Mouse (Mus musculus): ENCODE results near the gene Coa7. TPM values are rescaled to one million over a fixed set of nuclear protein-coding genes. Genes with fewer than 3 reads are reported as not detected.

Gene Coa7
- total and polyA plus RNA-seq, 3 experiments = 11.1 to 40.1 (median 29.5) TPM

DNA sequence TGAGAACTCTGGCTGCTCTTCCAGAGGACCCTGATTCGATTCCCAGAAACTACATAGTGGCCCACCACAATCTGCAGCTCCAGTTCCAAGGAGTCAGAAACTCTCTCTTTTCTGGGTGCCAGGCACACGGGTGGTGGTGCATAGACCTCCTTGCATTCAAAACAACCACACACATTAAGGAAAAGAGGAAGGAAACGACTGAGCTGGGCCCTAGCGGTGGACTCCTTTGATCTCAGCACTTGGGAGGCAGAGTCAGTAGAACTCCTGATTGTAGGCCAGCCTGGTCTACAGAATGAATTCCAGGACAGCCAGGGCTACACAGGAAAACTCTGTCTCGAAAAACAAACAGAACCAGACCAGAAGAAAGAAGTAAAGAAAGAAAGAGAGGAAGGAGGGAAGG lies 4.4 kb upstream of the Coa7 start:
- H3K4me3 ChIP-seq = no peak overlapping the region
- H3K4me1 ChIP-seq (ENCODE audit: control insufficient read depth, insufficient read depth, low read length) = peaks cover 3% of the 10 kb centered on the region
- DNase-seq = no peak
- intact Hi-C loops (cut with DNase I) = loop anchor here (10.0 kb wide), 1 partner anchor 249 kb away; no protein-coding TSS in a partner anchor
- TF ChIP-seq CTCF (IDR thresholded peaks at IDR 0.05) = no peak
- no peak for TF ChIP-seq EP300 (IDR thresholded peaks at IDR 0.05; ENCODE audit: insufficient read depth, low read depth, low read length)
- TF ChIP-seq POLR2A (IDR thresholded peaks at IDR 0.05; ENCODE audit: insufficient read depth, low read depth, low read length) = no peak
- H3K9ac ChIP-seq (ENCODE audit: low read depth, low read length) = no peak overlapping the region
- H3K27me3 ChIP-seq (ENCODE audit: control insufficient read depth, insufficient read depth, low read length) = no peaks in the 10 kb centered on the region
- H3K36me3 ChIP-seq (ENCODE audit: control insufficient read depth, insufficient read depth, low read length) = no peaks in the 10 kb centered on the region; the same call in 1 of the 2 replicates
- no peaks in the 10 kb centered on the region for H3K79me2 ChIP-seq (replicated peaks; ENCODE audit: control insufficient read depth, insufficient read depth, low read length)
- no peak overlapping the region; the same call in 1 of the 2 replicates for H3K27ac ChIP-seq
- 59% methylated on average over 5 of the region's 5 CpGs for WGBS

DNA sequence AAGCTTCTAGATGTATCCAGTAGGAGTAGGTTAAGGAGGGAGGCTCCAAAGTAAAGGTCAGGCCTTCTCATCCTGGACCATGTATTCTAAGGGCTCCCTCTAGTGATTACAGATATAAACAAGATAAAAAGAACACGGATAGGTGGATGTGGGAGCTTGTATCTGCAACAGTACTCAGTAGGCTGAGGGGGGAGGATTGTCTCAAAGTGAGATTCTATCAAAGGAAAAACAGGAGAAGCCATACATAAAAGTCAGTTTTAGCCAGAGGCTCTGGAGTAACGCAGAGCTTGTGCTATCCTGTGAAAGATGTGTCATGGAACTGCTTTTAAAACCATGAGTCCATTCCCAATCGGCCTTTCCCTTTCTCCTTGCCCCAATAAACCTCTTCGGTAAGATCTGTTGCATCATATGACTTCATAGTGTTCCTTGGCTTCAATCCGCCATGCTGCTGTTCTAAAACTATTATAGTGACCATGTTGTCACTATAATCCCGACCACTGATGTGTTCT lies 815 bp upstream of the Coa7 start:
- H3K9ac ChIP-seq (ENCODE audit: low read depth, low read length) = peak overlapping the region; percentile 72; the same call in 1 of the 2 replicates
- TF ChIP-seq CTCF (IDR thresholded peaks at IDR 0.05) (peak; percentile 75), EP300 (IDR thresholded peaks at IDR 0.05; ENCODE audit: insufficient read depth, low read depth, low read length) (no peak)
- no peaks in the 10 kb centered on the region for H3K79me2 ChIP-seq (replicated peaks; ENCODE audit: control insufficient read depth, insufficient read depth, low read length)
- WGBS = 28% methylated on average over 6 of the region's 6 CpGs
- H3K27ac ChIP-seq = peak overlapping the region; percentile 99
- DNase-seq = no peak
- H3K4me3 ChIP-seq = peak overlapping the region; percentile 95
- intact Hi-C loops (cut with DNase I) = loop anchor here (1.0 to 10.0 kb wide), 6 partner anchors 25 to 435 kb away; no protein-coding TSS in a partner anchor
- peaks cover 3% of the 10 kb centered on the region; the same call in 1 of the 2 replicates for H3K36me3 ChIP-seq (ENCODE audit: control insufficient read depth, insufficient read depth, low read length)
- peaks cover 1% of the 10 kb centered on the region for H3K4me1 ChIP-seq (ENCODE audit: control insufficient read depth, insufficient read depth, low read length)
- H3K27me3 ChIP-seq (ENCODE audit: control insufficient read depth, insufficient read depth, low read length) = no peaks in the 10 kb centered on the region

DNA sequence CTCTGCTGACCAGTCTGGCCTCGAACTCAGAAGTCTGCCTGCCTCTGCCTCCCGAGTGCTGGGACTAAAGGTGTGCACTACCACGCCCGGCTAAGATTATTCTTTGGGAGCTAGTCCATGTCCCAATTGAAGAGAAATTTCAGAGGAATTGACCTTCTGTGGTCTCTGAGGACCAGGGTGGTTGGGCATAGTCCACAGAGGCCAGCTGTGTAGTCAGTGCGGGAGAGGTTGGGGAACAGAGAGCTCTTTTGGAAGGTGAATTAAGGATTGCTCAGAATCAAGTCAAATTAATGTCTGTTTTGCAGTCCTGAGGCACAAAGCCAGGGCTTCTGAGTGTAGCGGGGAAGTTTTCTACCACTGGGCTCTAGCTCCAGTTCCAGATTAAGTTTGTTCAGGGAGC lies 1.9 kb downstream of the Coa7 start:
- TF ChIP-seq POLR2A (IDR thresholded peaks at IDR 0.05; ENCODE audit: insufficient read depth, low read depth, low read length) (no peak), EP300 (IDR thresholded peaks at IDR 0.05; ENCODE audit: insufficient read depth, low read depth, low read length) (no peak), CTCF (IDR thresholded peaks at IDR 0.05) (no peak)
- H3K9ac ChIP-seq (ENCODE audit: low read depth, low read length) = no peak overlapping the region

DNA sequence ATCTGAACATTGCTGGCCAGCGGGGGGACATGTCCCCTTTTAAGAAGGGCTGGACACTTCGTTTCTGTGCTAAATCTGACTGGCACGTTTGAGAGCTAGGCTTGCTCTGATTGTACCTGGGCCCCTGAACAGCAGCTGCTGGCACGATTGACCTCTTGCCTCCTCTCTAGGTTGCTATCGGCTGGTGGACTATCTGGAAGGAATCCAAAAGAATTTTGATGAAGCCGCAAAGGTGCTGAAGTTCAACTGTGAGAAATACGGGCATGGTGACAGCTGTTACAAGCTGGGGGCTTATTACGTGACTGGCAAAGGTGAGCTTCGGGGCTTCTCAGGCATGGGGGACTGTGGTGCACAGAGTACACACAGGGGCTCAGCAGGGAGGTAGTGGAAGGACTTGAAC lies 4.1 kb downstream of the Coa7 start:
- intact Hi-C loops (cut with DNase I) = no loop called here
- DNase-seq = no peak
- no peak for TF ChIP-seq CTCF (IDR thresholded peaks at IDR 0.05)
- TF ChIP-seq EP300 (IDR thresholded peaks at IDR 0.05; ENCODE audit: insufficient read depth, low read depth, low read length) = no peak
- no peak for TF ChIP-seq POLR2A (IDR thresholded peaks at IDR 0.05; ENCODE audit: insufficient read depth, low read depth, low read length)
- H3K4me1 ChIP-seq (ENCODE audit: control insufficient read depth, insufficient read depth, low read length) = peaks cover 3% of the 10 kb centered on the region
- H3K79me2 ChIP-seq (replicated peaks; ENCODE audit: control insufficient read depth, insufficient read depth, low read length) = no peaks in the 10 kb centered on the region
- peaks cover 6% of the 10 kb centered on the region for H3K36me3 ChIP-seq (ENCODE audit: control insufficient read depth, insufficient read depth, low read length)
- H3K27me3 ChIP-seq (ENCODE audit: control insufficient read depth, insufficient read depth, low read length) = no peaks in the 10 kb centered on the region
- H3K9ac ChIP-seq (ENCODE audit: low read depth, low read length) = no peak overlapping the region
- WGBS = 63% methylated on average over 9 of the region's 9 CpGs
- no peak overlapping the region for H3K27ac ChIP-seq
- no peak overlapping the region for H3K4me3 ChIP-seq

More for the DNA sequence above, 1.9 kb downstream of the Coa7 start:
- WGBS = 89% methylated on average over 6 of the region's 6 CpGs
- Histone ChIP-seq H3K79me2 (replicated peaks; ENCODE audit: control insufficient read depth, insufficient read depth, low read length) (no peaks in the 10 kb centered on the region), H3K27ac (no peak overlapping the region), H3K27me3 (ENCODE audit: control insufficient read depth, insufficient read depth, low read length) (no peaks in the 10 kb centered on the region), H3K4me3 (no peak overlapping the region), H3K36me3 (ENCODE audit: control insufficient read depth, insufficient read depth, low read length) (peaks cover 6% of the 10 kb centered on the region; the same call in 1 of the 2 replicates), H3K4me1 (ENCODE audit: control insufficient read depth, insufficient read depth, low read length) (peaks cover 1% of the 10 kb centered on the region)
- intact Hi-C loops (cut with DNase I) = loop anchor here (5.0 to 10.0 kb wide), 4 partner anchors 213 to 438 kb away; no protein-coding TSS in a partner anchor
- DNase-seq = no peak

DNA sequence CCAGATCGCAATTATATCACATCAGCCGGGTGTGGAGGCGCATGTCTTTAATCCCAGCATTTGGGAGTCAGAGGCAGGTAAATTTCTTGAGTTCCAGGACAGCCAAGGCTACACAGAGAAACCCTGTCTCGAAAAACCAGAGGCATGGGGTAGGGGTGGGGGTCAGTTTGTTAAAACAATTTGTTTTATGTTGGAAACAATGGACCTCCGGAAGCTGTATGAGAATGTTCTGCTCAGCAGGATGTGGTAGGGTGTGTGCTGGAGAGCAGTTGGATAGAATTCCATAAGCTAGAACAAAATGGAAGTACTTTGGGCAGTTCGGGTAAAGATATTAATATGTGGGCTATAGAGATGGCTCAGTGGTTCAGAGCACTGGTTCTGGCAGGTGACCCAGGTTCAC lies 7.5 kb downstream of the Coa7 start:
- WGBS = 60% methylated on average over 6 of the region's 6 CpGs
- TF ChIP-seq EP300 (IDR thresholded peaks at IDR 0.05; ENCODE audit: insufficient read depth, low read depth, low read length) (no peak), CTCF (IDR thresholded peaks at IDR 0.05) (no peak), POLR2A (IDR thresholded peaks at IDR 0.05; ENCODE audit: insufficient read depth, low read depth, low read length) (no peak)
- Histone ChIP-seq H3K27me3 (ENCODE audit: control insufficient read depth, insufficient read depth, low read length) (no peaks in the 10 kb centered on the region), H3K79me2 (replicated peaks; ENCODE audit: control insufficient read depth, insufficient read depth, low read length) (no peaks in the 10 kb centered on the region), H3K4me1 (ENCODE audit: control insufficient read depth, insufficient read depth, low read length) (peaks cover 1% of the 10 kb centered on the region; the same call in 1 of the 2 replicates), H3K27ac (peak overlapping the region; percentile 68), H3K4me3 (no peak overlapping the region), H3K9ac (ENCODE audit: low read depth, low read length) (no peak overlapping the region), H3K36me3 (ENCODE audit: control insufficient read depth, insufficient read depth, low read length) (peaks cover 6% of the 10 kb centered on the region)
- no peak for DNase-seq
- intact Hi-C loops (cut with DNase I) = loop anchor here (5.0 kb wide), 3 partner anchors 127 to 287 kb away; partner anchors contain the start of genes Orc1 and Prpf38a

DNA sequence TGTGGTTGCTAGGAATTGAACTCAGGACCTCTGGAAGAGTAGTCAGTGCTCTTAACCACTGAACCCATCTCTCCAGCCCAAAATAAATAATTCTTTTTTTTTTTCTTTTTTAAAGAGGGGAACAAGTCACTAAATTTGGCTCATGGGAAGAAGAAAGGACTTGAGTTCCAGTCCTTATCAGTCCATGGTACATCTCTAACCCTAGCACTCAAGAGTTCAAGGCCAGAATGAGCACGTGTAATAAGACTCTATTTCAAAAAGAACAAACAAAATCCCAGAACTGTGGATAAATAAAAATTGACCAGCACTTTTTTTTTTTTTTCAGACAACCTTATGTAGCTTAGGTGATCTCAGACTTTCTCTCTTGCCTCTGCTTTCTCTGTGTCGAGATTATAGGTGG lies 8.8 kb downstream of the Coa7 start:
- no peaks in the 10 kb centered on the region for H3K79me2 ChIP-seq (replicated peaks; ENCODE audit: control insufficient read depth, insufficient read depth, low read length)
- DNase-seq = no peak
- WGBS = 73% methylated on average over 2 of the region's 2 CpGs
- no peak overlapping the region for H3K27ac ChIP-seq
- H3K27me3 ChIP-seq (ENCODE audit: control insufficient read depth, insufficient read depth, low read length) = no peaks in the 10 kb centered on the region
- H3K4me1 ChIP-seq (ENCODE audit: control insufficient read depth, insufficient read depth, low read length) = peaks cover 1% of the 10 kb centered on the region; the same call in 1 of the 2 replicates
- H3K4me3 ChIP-seq = no peak overlapping the region
- intact Hi-C loops (cut with DNase I) = loop anchor here (5.0 kb wide), 3 partner anchors 126 to 286 kb away; partner anchors contain the start of genes Orc1 and Prpf38a
- no peak overlapping the region for H3K9ac ChIP-seq (ENCODE audit: low read depth, low read length)
- H3K36me3 ChIP-seq (ENCODE audit: control insufficient read depth, insufficient read depth, low read length) = peaks cover 3% of the 10 kb centered on the region
- no peak for TF ChIP-seq POLR2A (IDR thresholded peaks at IDR 0.05; ENCODE audit: insufficient read depth, low read depth, low read length)
- no peak for TF ChIP-seq CTCF (IDR thresholded peaks at IDR 0.05)
- no peak for TF ChIP-seq EP300 (IDR thresholded peaks at IDR 0.05; ENCODE audit: insufficient read depth, low read depth, low read length)

All from heart, adult 2 months (tissue).